Mouse (Mus musculus): Measurements from ENCODE around the gene Gpr62.

The Gpr62 gene

DNA sequence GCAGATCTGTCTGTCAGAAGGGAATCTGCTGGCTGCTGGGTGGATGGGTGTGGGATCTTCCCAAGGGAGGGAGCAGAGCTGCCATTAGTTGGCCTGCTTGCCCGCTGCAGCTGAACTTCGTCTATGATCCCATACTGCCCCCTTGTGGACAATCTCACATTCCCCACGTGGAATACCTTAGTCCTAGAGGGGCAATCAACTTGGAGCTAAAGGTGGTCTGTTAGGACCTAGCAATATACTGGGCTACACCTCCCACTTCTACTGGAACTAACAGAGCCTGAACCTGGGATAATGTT, 43.9 kb downstream of the Gpr62 start:
- WGBS: 2% methylated on average over 3 of the region's 3 CpGs

DNA sequence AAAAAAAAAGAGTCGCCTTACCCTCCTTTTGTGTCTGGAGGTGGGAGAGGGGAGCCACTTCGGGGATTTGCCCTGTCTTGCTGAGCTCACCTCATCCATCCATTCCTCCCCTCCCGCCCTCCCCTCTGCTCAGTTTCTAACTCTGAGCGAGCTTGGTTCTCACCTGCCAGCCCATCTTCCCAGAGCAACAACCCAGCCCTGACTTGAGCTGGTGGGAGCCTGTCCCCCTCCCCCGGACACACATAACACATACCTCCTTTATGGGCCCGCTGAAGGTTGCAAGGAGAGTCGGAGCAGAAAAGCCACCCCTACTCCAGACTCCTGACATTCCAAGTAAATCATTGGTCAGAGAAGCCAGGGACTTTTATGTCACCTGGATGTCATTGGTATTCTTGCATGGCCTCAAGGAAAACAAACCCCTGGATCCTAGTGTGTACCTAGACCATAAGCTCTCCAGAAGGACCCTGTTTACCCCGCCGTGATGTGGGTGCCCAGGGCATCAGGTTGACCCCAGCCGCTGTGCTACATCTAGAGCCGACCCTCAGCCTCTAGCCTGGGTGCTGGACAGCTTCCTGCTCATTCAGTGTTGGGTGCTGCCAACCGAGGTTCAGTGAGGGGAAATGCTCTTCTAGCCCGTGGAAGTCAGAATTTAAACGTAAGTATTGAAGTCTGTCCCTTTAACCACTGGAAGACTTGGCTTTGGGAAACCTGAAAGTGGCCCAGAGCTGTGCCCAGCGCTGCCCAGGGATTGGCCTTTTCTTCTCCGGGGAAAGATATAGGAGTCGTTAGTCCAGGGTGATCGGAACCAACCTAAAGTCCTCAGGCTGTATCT, 44.5 kb downstream of the Gpr62 start:
- 18% methylated on average over 18 of the region's 18 CpGs for WGBS

DNA sequence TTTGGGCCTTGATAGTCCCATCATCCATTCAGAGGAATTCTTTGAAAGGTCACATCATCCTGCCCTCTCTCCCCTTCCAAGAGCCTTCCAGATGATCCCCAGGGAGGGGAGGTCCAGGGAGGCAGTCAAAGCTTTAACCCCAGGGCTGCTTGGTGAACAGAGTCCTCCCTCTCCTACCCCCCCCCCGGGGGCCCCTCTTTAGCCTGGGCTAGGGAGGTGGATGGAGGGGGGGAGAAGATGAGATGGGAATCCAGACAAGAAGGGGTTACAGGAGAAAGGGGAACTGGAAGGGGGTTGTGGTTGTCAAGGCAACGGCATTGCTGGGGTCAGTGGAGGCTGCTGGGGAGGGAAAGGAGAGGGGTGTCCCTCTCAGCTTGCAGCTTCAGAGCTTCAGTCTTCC, 45.1 kb downstream of the Gpr62 start:
- WGBS: 8% methylated on average over 2 of the region's 2 CpGs

DNA sequence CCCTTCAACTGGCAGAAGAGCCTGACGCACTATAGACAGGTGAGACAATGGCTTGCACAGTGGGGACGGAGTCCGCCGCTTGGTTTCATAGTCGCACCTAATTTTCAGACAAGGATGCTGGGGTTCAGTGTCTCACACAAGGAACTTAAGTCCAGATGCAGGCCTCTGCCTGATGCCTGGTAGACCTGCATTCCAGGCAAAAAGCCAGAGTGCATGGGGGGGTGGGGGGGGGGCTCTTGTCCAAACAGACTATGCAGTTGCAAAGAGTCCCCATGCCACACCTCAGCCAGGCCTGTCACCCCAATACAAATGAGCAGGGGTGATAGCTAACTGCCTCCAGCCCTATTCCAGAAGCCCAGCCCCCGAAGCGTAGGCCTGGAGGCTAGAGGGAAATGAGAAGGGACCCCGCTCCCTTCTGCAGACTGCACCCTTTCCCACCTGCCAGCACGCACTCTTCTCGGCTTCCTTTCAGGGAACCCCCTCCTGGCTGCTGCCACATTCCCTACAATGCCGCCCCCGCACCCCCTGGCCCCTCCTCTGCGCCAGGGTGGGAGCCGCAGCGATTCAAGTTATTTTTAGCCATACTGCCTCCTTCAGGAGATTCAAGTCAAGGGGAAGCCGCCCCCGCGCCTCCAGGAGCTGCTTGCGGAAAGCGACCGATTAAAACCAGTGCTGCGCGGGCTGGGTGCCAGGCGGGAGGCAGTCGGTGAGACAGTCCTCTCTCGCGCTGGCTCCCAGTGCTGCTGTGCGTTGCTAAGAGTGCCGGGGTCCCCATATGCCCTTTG, 47.7 kb downstream of the Gpr62 start:
- WGBS: 10% methylated on average over 29 of the region's 29 CpGs

DNA sequence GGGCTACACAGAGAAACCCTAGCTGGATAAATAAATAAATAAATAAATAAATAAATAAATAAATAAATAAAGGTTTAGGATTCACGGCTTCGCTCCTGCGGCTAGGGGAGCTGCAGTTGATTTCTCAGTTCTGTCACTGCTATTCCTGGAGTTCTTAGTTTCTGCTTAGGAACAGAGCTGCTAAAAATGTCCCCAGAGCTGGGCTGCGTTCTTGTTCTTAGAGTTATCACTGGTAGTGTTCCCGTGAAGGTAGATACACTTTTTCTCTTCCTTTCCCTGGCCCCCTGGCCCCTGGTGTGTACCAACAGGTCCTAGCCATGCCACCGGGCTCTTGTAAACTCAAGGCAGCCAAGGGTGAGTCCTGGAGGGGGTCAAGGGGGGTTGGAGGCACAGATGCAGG, 48.9 kb downstream of the Gpr62 start:
- WGBS: 47% methylated on average over 6 of the region's 6 CpGs

All from cerebral cortex, adult 2 months (tissue).